Mouse (Mus musculus) cerebral cortex, adult 2 months (tissue): Measurements from ENCODE around the gene Thbd.

Experiments used
- WGBS: fragments of 180-500 bp; shearing (Covaris S2); methylation state at CpG from one replicate; pipeline ENCODE4 v1.1.7; 2018; 5-methylcytosine and 5-hydroxymethylcytosine counted together

The Thbd gene

GRCm38 (mm10) chr2:148407870-148408760 is at the start of gene Thbd:
TSS of gene Thbd (minus strand) at chr2:148408188.
- WGBS = 33% methylated on average over 35 of the region's 35 CpGs

GRCm38 (mm10) chr2:148454014-148454542 is 46.1 kb upstream of the Thbd start:
- WGBS = 88% methylated on average over 4 of the region's 4 CpGs

DNA sequence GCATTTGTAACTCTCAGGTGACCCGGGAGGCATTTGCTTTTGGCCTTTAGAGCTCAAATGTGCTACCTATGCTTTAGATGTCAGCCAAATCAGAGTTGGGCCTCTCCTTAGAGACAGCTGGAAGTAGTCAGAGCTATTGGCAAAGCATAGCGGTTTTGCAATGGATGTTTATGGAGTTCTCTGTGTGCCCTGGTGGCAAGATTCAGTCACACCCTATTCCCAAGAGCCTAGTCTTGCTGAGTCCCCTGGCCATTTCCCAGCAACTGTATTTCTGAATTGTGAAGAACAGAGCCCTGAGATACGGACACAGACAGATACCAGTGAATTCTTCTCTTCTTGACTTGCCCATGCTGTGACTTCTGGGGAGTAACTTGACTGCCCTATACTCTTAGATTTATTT is 45.1 kb upstream of the Thbd start:
- 93% methylated on average over 3 of the region's 3 CpGs for WGBS

- WGBS = 70% methylated on average over 5 of the region's 5 CpGs
Measured at GRCm38 (mm10) chr2:148451498-148451897, 43.5 kb upstream of the Thbd start.

DNA sequence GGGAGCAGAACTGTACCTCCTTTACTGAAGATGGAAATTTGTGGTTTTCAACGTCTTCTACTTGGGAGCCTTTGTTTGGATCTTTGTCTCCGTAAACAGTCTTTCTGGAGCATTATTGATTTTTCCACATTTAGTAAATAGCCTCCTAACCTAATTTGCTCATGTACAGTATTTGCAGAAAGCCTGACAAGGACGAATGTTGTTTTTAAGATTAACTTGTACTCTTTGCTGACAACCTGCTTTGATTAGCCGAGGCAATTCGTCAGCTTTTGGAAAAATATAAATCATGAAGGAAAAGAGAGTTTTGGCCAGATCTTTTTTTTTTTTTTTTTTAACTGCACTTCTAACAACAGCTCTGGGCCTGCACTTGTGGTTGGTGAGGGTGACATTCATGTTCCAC is 42.6 kb upstream of the Thbd start:
- WGBS = 89% methylated on average over 5 of the region's 5 CpGs

GRCm38 (mm10) chr2:148449659-148450058 is 41.7 kb upstream of the Thbd start:
- WGBS = 94% methylated on average over 1 of the region's 1 CpGs

DNA sequence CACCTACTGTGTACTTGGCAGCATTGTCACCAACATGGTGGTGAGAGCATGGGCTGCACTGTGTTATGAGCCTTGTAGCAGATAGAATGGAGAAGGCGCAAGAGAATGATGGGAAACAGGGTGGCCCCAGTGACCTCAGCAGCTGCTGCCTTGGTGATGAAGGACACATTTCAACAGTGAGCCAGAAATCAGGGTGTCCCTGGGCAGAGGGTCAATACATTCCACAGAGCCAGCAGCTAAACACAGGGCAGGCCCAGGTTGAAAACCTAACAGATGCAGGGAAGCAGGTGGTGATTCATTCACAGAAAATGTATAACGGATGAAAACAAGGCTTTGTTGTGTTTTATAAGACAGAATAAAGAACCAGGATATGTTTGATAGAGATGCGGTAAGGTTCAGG is 38.5 kb upstream of the Thbd start:
- WGBS = 85% methylated on average over 3 of the region's 3 CpGs

DNA sequence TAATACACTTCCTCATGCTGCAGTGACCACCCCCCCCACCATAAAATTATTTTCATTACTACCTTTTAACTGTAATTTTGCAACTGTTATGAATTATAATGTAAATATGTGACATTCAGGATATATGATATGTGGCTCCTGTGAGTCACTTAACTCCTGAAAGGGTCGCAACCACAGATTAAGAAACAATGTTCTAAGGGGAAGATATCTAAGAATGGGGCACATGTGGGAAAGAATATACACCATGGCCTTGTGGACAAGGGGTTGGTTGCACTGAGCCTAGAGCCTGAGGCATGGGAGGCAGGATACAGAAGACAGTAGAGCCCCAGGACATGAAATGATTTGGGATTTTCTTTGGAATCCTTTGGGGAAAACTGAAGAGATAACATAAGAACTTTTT is 37.6 kb upstream of the Thbd start:
- WGBS = 98% methylated on average over 1 of the region's 1 CpGs

GRCm38 (mm10) chr2:148444472-148444871 is 36.5 kb upstream of the Thbd start:
- WGBS = 88% methylated on average over 1 of the region's 1 CpGs

- 64% methylated on average over 13 of the region's 13 CpGs for WGBS
Measured at GRCm38 (mm10) chr2:148443249-148443958, 35.4 kb upstream of the Thbd start, which contains the start of gene Cd93. TSS of gene Cd93 (minus strand) at chr2:148443563.

GRCm38 (mm10) chr2:148442710-148443109 is 34.7 kb upstream of the Thbd start:
- 86% methylated on average over 4 of the region's 4 CpGs for WGBS

GRCm38 (mm10) chr2:148442172-148442571 is 34.2 kb upstream of the Thbd start:
- 69% methylated on average over 4 of the region's 4 CpGs for WGBS

DNA sequence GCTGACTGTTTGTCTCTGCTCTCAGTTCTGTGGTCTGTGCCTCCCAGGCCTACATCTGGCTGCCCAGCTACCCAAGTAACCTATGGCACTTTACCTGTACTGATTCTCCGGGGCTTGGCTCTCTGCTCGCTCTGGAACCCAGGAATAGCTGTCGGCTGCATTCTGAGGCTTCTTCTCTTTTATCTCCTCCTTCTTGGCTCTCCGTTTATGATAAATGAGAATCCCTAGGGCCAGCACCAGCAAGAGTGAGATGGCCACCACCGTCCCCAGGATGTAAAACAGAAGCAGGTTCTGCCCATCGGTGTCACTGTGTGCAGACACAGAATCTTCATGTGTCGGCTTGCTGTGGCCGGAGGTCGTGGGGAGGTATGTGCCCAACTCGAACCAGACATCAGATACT is 33.4 kb upstream of the Thbd start:
- WGBS = 73% methylated on average over 10 of the region's 10 CpGs

DNA sequence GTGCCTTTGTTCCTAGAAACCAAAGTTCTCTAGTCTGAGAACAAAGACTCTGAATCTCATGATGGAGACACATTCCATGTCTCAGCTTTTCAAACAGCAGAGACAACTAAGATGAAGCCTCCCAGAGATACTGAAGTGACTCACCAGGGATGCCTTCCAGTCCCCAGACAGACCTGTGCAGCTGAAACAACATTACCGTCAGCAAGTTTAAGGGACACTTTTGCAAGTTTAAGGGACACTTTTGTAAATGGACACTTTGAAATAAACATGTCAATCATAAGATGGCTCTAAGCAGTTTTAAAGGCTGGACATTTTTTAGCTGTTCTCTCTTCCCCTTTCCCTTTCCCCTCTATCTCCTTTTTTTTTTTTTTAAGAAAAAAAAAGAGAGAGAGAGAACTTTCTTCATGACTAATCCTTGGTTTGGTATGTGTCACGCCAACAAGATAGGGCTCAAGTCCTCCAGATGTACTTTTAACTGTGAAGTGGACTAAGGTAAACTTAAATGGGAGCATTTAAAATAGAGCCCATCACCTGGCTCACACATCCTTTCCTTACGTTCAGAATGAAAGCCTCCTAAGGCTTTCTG is 31.8 kb upstream of the Thbd start:
- WGBS = 72% methylated on average over 3 of the region's 3 CpGs

DNA sequence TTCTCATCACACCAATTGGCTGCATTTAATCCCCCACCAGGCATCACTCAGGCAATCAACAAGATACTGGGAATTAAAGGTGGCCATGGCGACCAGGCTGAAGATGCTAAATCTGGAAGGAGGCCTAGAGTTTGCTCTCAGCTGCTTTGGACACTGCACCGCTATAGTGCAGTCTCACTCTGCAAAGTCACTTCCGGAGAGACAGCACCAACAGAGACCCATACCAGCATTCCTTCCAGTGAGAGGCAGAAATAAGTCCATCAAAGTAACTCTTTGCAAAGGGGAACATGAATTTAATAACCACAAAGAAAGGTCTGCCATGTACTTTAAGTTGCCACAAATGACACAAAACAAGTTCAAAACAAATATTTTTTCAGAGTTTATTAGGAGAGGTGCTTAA is 28.3 kb upstream of the Thbd start:
- 65% methylated on average over 3 of the region's 3 CpGs for WGBS

DNA sequence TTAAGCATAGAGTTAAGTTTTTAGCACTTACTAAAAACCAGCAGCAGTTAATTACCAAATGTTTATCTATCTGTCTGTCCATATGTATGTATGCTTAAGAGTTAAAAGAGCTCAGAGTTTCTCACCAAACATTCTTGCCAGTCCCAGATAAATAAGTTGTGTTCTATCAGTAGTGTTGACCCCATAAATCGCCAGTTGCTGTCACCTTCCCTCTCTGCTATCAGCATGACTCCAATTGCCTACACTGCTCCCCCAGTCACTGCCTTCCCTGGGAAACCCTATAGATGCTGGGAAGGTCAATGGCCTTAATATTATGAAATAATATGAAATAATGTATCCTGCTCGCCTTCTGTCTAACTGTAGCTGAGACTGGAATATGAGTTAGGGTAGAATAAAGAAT is 24.4 kb upstream of the Thbd start:
- WGBS = 87% methylated on average over 2 of the region's 2 CpGs

- WGBS = 60% methylated on average over 4 of the region's 4 CpGs
Measured at GRCm38 (mm10) chr2:148430941-148431340, 23.0 kb upstream of the Thbd start.

GRCm38 (mm10) chr2:148428523-148428922 is 20.5 kb upstream of the Thbd start:
- whole genome bisulfite sequencing = 85% methylated on average over 3 of the region's 3 CpGs

DNA sequence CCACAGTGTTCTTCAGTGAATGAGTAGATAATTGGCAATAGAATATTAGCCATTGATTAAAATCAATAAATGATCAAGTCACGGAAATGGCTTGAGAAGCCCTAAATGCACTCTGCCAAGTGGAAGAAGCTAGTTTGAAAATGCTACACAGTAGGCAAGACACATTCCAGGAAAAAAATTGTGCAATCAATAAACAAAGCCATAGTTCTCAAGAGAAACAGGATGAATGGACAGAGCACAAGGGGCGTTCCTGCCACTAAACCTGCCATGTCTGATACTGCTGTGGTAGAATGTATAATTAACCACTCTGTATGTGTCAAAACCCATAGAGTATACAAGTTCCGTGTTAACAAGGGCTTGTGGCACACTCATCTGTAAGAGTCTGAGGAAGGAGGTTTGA is 19.6 kb upstream of the Thbd start:
- 70% methylated on average over 3 of the region's 3 CpGs for WGBS

DNA sequence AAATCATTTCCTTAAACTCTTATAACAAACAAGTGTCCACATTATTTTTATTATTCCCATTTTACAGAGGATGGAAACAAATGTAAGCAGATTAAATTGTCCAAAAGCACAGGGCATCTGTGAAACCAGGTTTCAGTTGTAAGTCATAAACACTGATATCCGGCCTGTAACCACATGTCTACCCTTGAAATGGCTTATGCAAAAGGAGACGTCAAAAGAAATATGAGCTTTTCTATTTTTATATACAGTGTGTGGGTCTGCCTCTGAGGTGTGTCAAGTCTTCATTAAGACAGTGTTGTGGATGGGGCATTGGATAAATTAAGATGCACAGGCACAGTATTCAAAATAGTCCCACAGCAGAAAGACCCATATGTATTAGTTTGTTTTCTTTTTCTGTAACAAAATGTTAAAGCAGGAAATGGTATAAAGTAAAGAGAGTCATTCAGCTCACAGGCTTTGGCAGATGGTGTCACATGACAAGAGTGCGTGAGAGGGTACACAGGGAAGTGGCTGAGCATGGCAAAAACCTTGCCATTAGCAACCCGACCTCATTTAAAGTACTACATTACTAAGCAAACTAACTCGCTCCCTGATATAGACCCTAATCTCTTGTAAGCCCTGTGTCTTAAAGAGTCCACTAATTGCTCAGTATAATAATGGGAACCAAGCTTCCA is 17.9 kb upstream of the Thbd start:
- WGBS = 83% methylated on average over 5 of the region's 5 CpGs

DNA sequence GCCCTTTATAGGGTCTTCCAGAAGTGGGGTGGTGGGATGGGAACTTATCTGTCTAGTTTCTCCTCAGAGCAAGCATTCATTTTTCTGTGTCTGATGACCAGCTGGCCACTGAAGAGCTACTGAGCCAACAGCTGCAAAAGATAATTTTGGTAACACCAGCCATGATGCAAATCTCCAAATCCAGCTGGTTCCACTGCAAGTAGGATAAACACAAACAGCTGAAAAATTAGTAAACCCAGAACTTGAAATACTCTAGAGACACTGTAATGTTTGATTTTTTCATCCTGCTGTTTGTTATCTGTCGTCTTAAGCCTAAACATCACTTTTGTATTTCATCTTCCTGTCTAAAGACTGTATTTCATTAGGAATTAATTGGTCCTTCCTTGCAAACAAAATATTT is 13.7 kb upstream of the Thbd start:
- WGBS = 71% methylated on average over 1 of the region's 1 CpGs

DNA sequence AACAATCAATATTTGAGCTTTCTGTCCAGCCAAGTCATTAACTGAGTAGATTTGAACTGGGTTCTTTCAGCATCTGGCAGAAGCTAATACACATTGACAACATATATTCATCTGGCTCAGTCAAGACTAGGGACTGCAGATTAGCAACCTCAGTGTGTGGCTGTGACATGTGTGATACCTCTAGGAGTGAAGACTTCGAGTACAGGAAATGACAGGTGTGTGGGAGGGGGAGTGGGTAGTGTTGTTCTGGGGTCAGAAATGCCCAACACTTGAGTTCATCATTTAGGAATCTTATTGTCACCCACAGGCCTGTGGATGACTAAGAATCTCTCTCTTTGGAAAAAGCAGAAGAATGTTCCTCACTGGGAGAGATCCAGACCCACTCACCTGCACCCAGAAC is 13.1 kb upstream of the Thbd start:
- WGBS = 74% methylated on average over 1 of the region's 1 CpGs
